Mouse (Mus musculus): ENCODE measurements at regions not wholly inside any gene's neighbourhood (a gene's known extent, or its start where the extent isn't known, plus 50 kb on each side); places are given as distances from the start of the nearest gene placed in this dataset.

GRCm38 (mm10) chr12:112372234-112373050 lies 116.8 kb upstream of the A530016L24Rik start:
- Histone ChIP-seq H3K36me3 (no peaks in the 10 kb centered on the region), H3K27ac (replicated peaks) (peak overlapping the region; percentile 67), H3K4me1 (peaks cover 35% of the 10 kb centered on the region), H3K9me3 (replicated peaks) (no peaks in the 10 kb centered on the region), H3K4me3 (no peak overlapping the region), H3K27me3 (ENCODE audit: low read depth, poor library complexity, severe bottlenecking) (peaks cover 35% of the 10 kb centered on the region)
- no peak for DNase-seq (ENCODE audit: low spot score)
- WGBS: 77% methylated on average over 14 of the region's 14 CpGs

GRCm38 (mm10) chr12:112373966-112374365 lies 115.3 kb upstream of the A530016L24Rik start:
- Histone ChIP-seq H3K27ac (replicated peaks) (no peak overlapping the region), H3K36me3 (no peaks in the 10 kb centered on the region), H3K4me3 (no peak overlapping the region), H3K4me1 (peaks cover 51% of the 10 kb centered on the region), H3K27me3 (ENCODE audit: low read depth, poor library complexity, severe bottlenecking) (peaks cover 48% of the 10 kb centered on the region), H3K9me3 (replicated peaks) (no peaks in the 10 kb centered on the region)
- DNase-seq (ENCODE audit: low spot score): no peak
- WGBS: 86% methylated on average over 7 of the region's 7 CpGs

GRCm38 (mm10) chr12:112376236-112376635 lies 113.0 kb upstream of the A530016L24Rik start:
- peak overlapping the region; percentile 43 for H3K27ac ChIP-seq (replicated peaks)
- no peak for DNase-seq (ENCODE audit: low spot score)
- H3K36me3 ChIP-seq: no peaks in the 10 kb centered on the region
- WGBS: 89% methylated on average over 5 of the region's 5 CpGs
- no peaks in the 10 kb centered on the region for H3K9me3 ChIP-seq (replicated peaks)
- peaks cover 63% of the 10 kb centered on the region for H3K27me3 ChIP-seq (ENCODE audit: low read depth, poor library complexity, severe bottlenecking)
- H3K4me3 ChIP-seq: no peak overlapping the region
- H3K4me1 ChIP-seq: peaks cover 35% of the 10 kb centered on the region

- H3K36me3 ChIP-seq: no peaks in the 10 kb centered on the region
- H3K9me3 ChIP-seq (replicated peaks): no peaks in the 10 kb centered on the region
- H3K4me1 ChIP-seq: peaks cover 31% of the 10 kb centered on the region
- peak overlapping the region; percentile 43; the same call in 1 of the 2 replicates for H3K27ac ChIP-seq (replicated peaks)
- H3K27me3 ChIP-seq (ENCODE audit: low read depth, poor library complexity, severe bottlenecking): peaks cover 65% of the 10 kb centered on the region
- no peak for DNase-seq (ENCODE audit: low spot score)
- H3K4me3 ChIP-seq: no peak overlapping the region
- 88% methylated on average over 8 of the region's 8 CpGs for WGBS
Observed at GRCm38 (mm10) chr12:112376701-112377100, 112.5 kb upstream of the A530016L24Rik start.

- no peak overlapping the region for H3K4me3 ChIP-seq
- H3K27me3 ChIP-seq (ENCODE audit: low read depth, poor library complexity, severe bottlenecking): peaks cover 80% of the 10 kb centered on the region
- 68% methylated on average over 13 of the region's 13 CpGs for WGBS
- H3K9me3 ChIP-seq (replicated peaks): no peaks in the 10 kb centered on the region
- no peak for DNase-seq (ENCODE audit: low spot score)
- peaks cover 18% of the 10 kb centered on the region for H3K4me1 ChIP-seq
- H3K27ac ChIP-seq (replicated peaks): peak overlapping the region; percentile 68; the same call in 1 of the 2 replicates
- H3K36me3 ChIP-seq: no peaks in the 10 kb centered on the region
Observed at GRCm38 (mm10) chr12:112378482-112379243, 110.6 kb upstream of the A530016L24Rik start.

- Histone ChIP-seq H3K9me3 (replicated peaks) (no peaks in the 10 kb centered on the region), H3K27me3 (ENCODE audit: low read depth, poor library complexity, severe bottlenecking) (peaks cover 83% of the 10 kb centered on the region), H3K4me1 (peaks cover 19% of the 10 kb centered on the region), H3K36me3 (no peaks in the 10 kb centered on the region), H3K27ac (replicated peaks) (no peak overlapping the region), H3K4me3 (no peak overlapping the region)
- 75% methylated on average over 9 of the region's 9 CpGs for WGBS
- DNase-seq (ENCODE audit: low spot score): no peak
Observed at GRCm38 (mm10) chr12:112387836-112388235, 101.4 kb upstream of the A530016L24Rik start.

GRCm38 (mm10) chr12:112395909-112396308 lies 93.3 kb upstream of the A530016L24Rik start:
- WGBS: 90% methylated on average over 13 of the region's 13 CpGs
- no peak overlapping the region for H3K27ac ChIP-seq (replicated peaks)

GRCm38 (mm10) chr12:112403688-112404240 lies 85.5 kb upstream of the A530016L24Rik start:
- Histone ChIP-seq H3K4me1 (peaks cover 1% of the 10 kb centered on the region; the same call in 1 of the 2 replicates), H3K27me3 (ENCODE audit: low read depth, poor library complexity, severe bottlenecking) (peaks cover 15% of the 10 kb centered on the region), H3K9me3 (replicated peaks) (peaks cover 3% of the 10 kb centered on the region; the same call in 1 of the 2 replicates), H3K27ac (replicated peaks) (no peak overlapping the region), H3K36me3 (no peaks in the 10 kb centered on the region), H3K4me3 (no peak overlapping the region)
- 89% methylated on average over 11 of the region's 11 CpGs for WGBS
- no peak for DNase-seq (ENCODE audit: low spot score)

More at GRCm38 (mm10) chr12:112395909-112396308, 93.3 kb upstream of the A530016L24Rik start:
- H3K36me3 ChIP-seq: no peaks in the 10 kb centered on the region
- peaks cover 3% of the 10 kb centered on the region; the same call in 1 of the 2 replicates for H3K9me3 ChIP-seq (replicated peaks)
- DNase-seq (ENCODE audit: low spot score): no peak
- H3K4me1 ChIP-seq: peaks cover 11% of the 10 kb centered on the region; the same call in 1 of the 2 replicates
- no peak overlapping the region for H3K4me3 ChIP-seq
- peaks cover 52% of the 10 kb centered on the region for H3K27me3 ChIP-seq (ENCODE audit: low read depth, poor library complexity, severe bottlenecking)

GRCm38 (mm10) chr12:112404338-112404737 lies 84.9 kb upstream of the A530016L24Rik start:
- DNase-seq (ENCODE audit: low spot score): no peak
- Histone ChIP-seq H3K4me3 (no peak overlapping the region), H3K9me3 (replicated peaks) (no peaks in the 10 kb centered on the region), H3K36me3 (no peaks in the 10 kb centered on the region), H3K27me3 (ENCODE audit: low read depth, poor library complexity, severe bottlenecking) (peaks cover 15% of the 10 kb centered on the region), H3K4me1 (peaks cover 7% of the 10 kb centered on the region; the same call in 1 of the 2 replicates), H3K27ac (replicated peaks) (no peak overlapping the region)
- 82% methylated on average over 12 of the region's 12 CpGs for WGBS

GRCm38 (mm10) chr12:112405781-112406213 lies 83.5 kb upstream of the A530016L24Rik start:
- no peaks in the 10 kb centered on the region for H3K36me3 ChIP-seq
- no peak overlapping the region for H3K27ac ChIP-seq (replicated peaks)
- 89% methylated on average over 12 of the region's 12 CpGs for WGBS
- no peak overlapping the region for H3K4me3 ChIP-seq
- H3K4me1 ChIP-seq: peaks cover 12% of the 10 kb centered on the region
- no peak for DNase-seq (ENCODE audit: low spot score)
- H3K27me3 ChIP-seq (ENCODE audit: low read depth, poor library complexity, severe bottlenecking): peaks cover 27% of the 10 kb centered on the region
- no peaks in the 10 kb centered on the region for H3K9me3 ChIP-seq (replicated peaks)

- Histone ChIP-seq H3K27ac (replicated peaks) (no peak overlapping the region), H3K36me3 (no peaks in the 10 kb centered on the region), H3K4me1 (peaks cover 22% of the 10 kb centered on the region), H3K9me3 (replicated peaks) (no peaks in the 10 kb centered on the region), H3K27me3 (ENCODE audit: low read depth, poor library complexity, severe bottlenecking) (peaks cover 18% of the 10 kb centered on the region), H3K4me3 (no peak overlapping the region)
- 14% methylated on average over 13 of the region's 13 CpGs for WGBS
- DNase-seq (ENCODE audit: low spot score): no peak
Observed at GRCm38 (mm10) chr12:112411612-112412350, 77.5 kb upstream of the A530016L24Rik start.

GRCm38 (mm10) chr12:112412351-112412697 lies 76.9 kb upstream of the A530016L24Rik start:
- DNase-seq (ENCODE audit: low spot score): no peak
- no peak overlapping the region for H3K27ac ChIP-seq (replicated peaks)

More at GRCm38 (mm10) chr12:112412351-112412697, 76.9 kb upstream of the A530016L24Rik start:
- Histone ChIP-seq H3K4me3 (no peak overlapping the region), H3K36me3 (no peaks in the 10 kb centered on the region), H3K4me1 (peaks cover 22% of the 10 kb centered on the region), H3K9me3 (replicated peaks) (no peaks in the 10 kb centered on the region), H3K27me3 (ENCODE audit: low read depth, poor library complexity, severe bottlenecking) (peaks cover 18% of the 10 kb centered on the region)
- 50% methylated on average over 2 of the region's 2 CpGs for WGBS

All from midbrain, embryonic 10.5 days (tissue).